Mouse (Mus musculus) heart, embryonic 12.5 days (tissue): ENCODE data around the gene Fam20b. TPM values are rescaled to one million over a fixed set of nuclear protein-coding genes. Genes with fewer than 3 reads are reported as not detected.
A peak's percentile ranks its signal among the peaks of the same experiment; 100 is the strongest.

ENCODE experiments used
- ATAC-seq: fragments of 200-750 bp; cut with Nextera tagmentation; 2 replicates; pipeline ENCODE4 v1.8.0; 2017; ENCODE audit warnings: moderate TSS enrichment, moderate library complexity; ENCODE audit not compliant: insufficient number of reproducible peaks, low FRiP score
- H3K27ac ChIP-seq: fragments of 300-500 bp; sonication (generic); 2 replicates; pipeline ENCODE4 v1.5.1; 2016; ENCODE audit warnings: mild to moderate bottlenecking, moderate library complexity; ENCODE audit not compliant: poor library complexity, severe bottlenecking
- H3K27me3 ChIP-seq: fragments of 300-500 bp; sonication (generic); replicated peaks from 2 replicates; pipeline ENCODE4 v1.6.1; 2016; ENCODE audit warnings: mild to moderate bottlenecking, moderate library complexity
- H3K36me3 ChIP-seq: fragments of 300-500 bp; sonication (generic); 2 replicates; pipeline ENCODE4 v1.6.1; 2016; ENCODE audit warnings: mild to moderate bottlenecking, moderate library complexity
- H3K4me1 ChIP-seq: fragments of 300-500 bp; sonication (generic); replicated peaks from 2 replicates; pipeline ENCODE4 v1.6.1; 2016; ENCODE audit warnings: mild to moderate bottlenecking
- H3K4me2 ChIP-seq: fragments of 300-500 bp; sonication (generic); 2 replicates; pipeline ENCODE4 v1.6.1; 2016; ENCODE audit warnings: mild to moderate bottlenecking, moderate library complexity
- H3K4me3 ChIP-seq: fragments of 300-500 bp; sonication (generic); 2 replicates; pipeline ENCODE4 v1.5.1; 2016; ENCODE audit warnings: mild to moderate bottlenecking
- H3K9ac ChIP-seq: fragments of 300-500 bp; sonication (generic); 2 replicates; pipeline ENCODE4 v1.6.1; 2016; ENCODE audit warnings: mild to moderate bottlenecking, moderate library complexity
- H3K9me3 ChIP-seq: fragments of 300-500 bp; sonication (generic); replicated peaks from 2 replicates; pipeline ENCODE4 v1.6.1; 2016; ENCODE audit warnings: mild to moderate bottlenecking, moderate library complexity
- WGBS: fragments of 180-500 bp; shearing (Covaris S2); methylation state at CpG from one replicate; pipeline ENCODE4 v1.1.7; 2016; 5-methylcytosine and 5-hydroxymethylcytosine counted together
- polyA plus RNA-seq: library from polyadenylated mRNA; unstranded; fragments of >200 nt; fragmentation: Nextera tagmentation; extraction: Ambion mirVana; gene quantifications from 2 replicates; pipeline ENCODE4 v1.2.1, GENCODE M21; 2016

The Fam20b gene
- polyA plus RNA-seq, 1 experiment from 2014 or later = 30.2 TPM

DNA sequence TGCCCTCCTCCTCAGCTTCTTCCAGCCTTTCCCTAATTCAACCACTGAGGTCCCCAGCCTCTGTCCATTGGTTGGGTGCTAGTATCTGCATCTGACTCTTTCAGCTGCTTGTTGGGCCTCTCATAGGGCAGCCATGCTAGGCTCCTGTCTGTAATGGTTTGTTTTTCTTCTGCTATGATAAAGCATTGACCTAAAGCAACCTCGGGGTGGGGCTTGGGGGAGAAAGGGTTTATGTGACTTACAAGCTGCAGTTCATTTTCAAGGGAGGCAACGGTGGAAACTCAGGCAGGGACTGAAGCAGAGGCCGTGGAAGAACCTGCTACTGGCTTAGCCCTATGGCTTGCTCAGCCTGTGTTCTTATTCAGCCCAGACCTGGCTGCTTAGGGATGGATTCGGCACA, 31.4 kb upstream of the Fam20b start:
- WGBS = 43% methylated on average over 4 of the region's 4 CpGs
- no peaks in the 10 kb centered on the region for H3K27me3 ChIP-seq
- H3K4me3 ChIP-seq = no peak overlapping the region
- no peaks in the 10 kb centered on the region for H3K9me3 ChIP-seq
- peaks cover 20% of the 10 kb centered on the region for H3K4me1 ChIP-seq
- ATAC-seq = peak; percentile 56
- H3K27ac ChIP-seq = peak overlapping the region; percentile 15; the same call in 1 of the 2 replicates
- H3K9ac ChIP-seq = no peak overlapping the region
- no peaks in the 10 kb centered on the region for H3K36me3 ChIP-seq
- no peak overlapping the region for H3K4me2 ChIP-seq

DNA sequence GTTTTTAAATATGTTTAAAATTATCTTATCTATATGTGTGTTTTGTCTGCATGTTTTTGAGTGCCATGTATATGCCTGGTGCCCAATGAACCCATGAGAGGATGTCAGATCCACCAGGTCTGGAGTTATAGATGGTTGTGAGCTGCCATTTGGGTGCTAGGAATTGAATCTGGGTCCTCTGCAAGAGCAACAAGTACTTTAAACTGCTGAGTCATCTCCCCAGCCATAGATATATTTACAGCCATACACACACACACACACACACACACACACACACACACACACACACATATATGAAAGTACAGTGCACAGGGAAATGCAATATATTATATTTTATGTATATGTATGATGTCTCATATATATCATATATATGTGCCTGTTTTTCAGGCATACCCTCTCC, 30.2 kb upstream of the Fam20b start:
- Histone ChIP-seq H3K9ac (no peak overlapping the region), H3K4me3 (no peak overlapping the region), H3K36me3 (no peaks in the 10 kb centered on the region), H3K4me1 (peaks cover 20% of the 10 kb centered on the region), H3K27me3 (no peaks in the 10 kb centered on the region), H3K9me3 (no peaks in the 10 kb centered on the region), H3K4me2 (no peak overlapping the region), H3K27ac (no peak overlapping the region)
- ATAC-seq = no peak

DNA sequence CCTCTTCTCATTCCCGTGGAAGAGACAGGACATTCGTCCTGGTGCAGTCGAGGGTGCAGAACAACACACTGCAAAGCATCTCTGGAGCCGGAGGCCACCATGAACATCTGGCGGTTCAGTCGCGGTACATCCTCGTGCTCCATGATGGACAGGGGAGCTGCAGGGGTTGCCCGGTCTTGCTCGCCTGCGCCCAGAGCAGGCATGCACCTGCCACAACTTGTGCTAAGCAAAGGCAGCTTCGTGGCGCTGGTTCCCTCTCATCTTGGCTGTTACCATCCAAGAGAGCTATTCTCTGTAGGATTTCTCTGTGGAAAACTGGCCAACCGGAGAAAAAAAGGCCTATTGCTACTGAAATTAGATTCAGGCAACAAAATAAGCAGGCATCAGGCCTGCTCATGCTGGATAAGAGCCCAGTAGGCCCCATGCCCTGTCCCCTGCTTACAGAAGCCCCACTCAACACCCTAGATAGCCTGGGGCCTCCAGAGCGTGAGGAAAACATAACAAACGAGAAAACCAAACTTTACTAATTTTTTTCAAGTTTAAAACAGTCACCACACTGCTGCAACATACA, 29.6 kb upstream of the Fam20b start:
- Histone ChIP-seq H3K27me3 (no peaks in the 10 kb centered on the region), H3K9me3 (no peaks in the 10 kb centered on the region), H3K4me3 (no peak overlapping the region), H3K4me1 (peaks cover 20% of the 10 kb centered on the region), H3K4me2 (no peak overlapping the region), H3K27ac (no peak overlapping the region), H3K9ac (no peak overlapping the region), H3K36me3 (no peaks in the 10 kb centered on the region)
- ATAC-seq = no peak
- 80% methylated on average over 16 of the region's 16 CpGs for WGBS

DNA sequence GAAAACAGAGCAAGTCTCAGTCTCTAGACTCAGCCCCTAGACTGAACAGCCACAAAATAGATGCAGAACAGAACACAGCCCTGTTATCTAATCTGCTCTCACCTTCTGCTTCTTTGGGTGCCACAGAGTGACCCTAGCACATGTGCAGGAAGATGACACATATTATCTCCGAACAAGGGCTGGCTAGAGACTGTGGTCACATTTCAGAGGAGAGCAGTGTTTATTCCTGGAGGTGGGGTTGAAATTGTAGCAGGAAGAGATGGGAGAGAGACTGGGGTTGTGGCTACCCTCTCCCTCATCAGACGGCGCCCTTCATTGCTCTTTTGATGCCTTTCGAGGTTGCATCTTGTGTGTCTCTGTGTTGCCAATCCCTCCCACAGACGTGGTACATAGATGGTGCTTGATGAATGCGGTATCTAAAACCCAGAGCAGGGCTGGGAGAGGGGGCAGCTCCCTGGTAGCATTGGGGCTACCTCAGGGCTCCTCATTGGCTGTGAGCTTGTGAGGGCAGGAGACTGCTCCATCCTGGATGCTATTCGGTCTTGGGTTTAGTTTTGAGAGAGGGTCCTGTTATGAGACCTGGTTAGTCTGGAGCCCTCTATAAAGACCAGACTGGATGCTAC, 26.4 kb upstream of the Fam20b start:
- no peaks in the 10 kb centered on the region for H3K36me3 ChIP-seq
- H3K4me3 ChIP-seq = no peak overlapping the region
- WGBS = 55% methylated on average over 7 of the region's 7 CpGs
- peak overlapping the region; percentile 48 for H3K27ac ChIP-seq
- peak; percentile 93 for ATAC-seq
- peaks cover 18% of the 10 kb centered on the region for H3K4me1 ChIP-seq
- peak overlapping the region; percentile 20; the same call in 1 of the 2 replicates for H3K4me2 ChIP-seq
- no peak overlapping the region for H3K9ac ChIP-seq
- no peaks in the 10 kb centered on the region for H3K9me3 ChIP-seq
- H3K27me3 ChIP-seq = no peaks in the 10 kb centered on the region

DNA sequence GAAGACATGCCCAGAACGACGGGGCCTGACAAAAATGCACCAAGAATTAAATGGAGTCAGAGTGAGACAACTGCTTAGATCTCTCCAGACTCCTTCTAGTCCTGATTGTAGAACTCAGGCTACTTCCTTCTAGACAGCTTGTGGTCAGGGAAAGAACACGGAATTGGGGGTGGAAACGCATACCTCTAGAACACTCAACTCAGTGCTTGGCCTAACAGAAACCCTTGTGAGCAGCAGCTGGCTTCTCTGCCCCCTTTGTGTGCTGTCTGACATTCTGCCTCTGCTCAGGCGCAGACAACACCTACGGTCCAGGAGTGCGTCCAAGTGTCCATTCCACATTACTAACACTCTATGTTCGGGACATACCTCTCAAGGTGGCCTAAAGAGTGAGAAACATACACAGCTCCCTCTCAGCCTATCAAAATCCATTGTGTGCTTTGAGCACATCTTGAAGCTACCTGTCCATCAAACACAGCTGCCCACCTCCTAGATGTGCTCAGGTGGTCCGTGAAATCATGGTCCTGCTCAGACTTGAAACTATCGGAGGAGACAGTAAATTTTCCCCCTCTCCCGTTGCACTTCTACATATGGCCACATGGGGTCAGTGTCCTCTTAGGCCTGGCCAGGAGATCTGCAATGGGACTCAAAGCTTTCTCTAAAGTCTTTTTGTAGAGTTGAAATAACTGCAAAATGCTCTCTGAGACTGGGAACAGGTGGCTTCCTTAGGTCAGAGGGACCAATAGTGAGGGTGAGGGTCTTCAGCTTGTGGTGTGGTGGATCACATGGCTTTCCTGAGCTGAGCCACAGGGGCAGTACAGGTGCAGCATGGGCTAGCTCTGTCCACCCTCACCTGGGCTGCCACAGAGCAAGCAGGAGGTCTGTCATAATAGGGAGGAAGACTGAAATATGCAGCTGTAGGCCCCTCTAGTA, 22.9 kb upstream of the Fam20b start:
- Histone ChIP-seq H3K27me3 (no peaks in the 10 kb centered on the region), H3K9me3 (no peaks in the 10 kb centered on the region), H3K4me2 (no peak overlapping the region), H3K27ac (no peak overlapping the region), H3K9ac (no peak overlapping the region), H3K4me1 (peaks cover 12% of the 10 kb centered on the region), H3K4me3 (no peak overlapping the region), H3K36me3 (no peaks in the 10 kb centered on the region)
- WGBS = 60% methylated on average over 11 of the region's 11 CpGs
- ATAC-seq = no peak

DNA sequence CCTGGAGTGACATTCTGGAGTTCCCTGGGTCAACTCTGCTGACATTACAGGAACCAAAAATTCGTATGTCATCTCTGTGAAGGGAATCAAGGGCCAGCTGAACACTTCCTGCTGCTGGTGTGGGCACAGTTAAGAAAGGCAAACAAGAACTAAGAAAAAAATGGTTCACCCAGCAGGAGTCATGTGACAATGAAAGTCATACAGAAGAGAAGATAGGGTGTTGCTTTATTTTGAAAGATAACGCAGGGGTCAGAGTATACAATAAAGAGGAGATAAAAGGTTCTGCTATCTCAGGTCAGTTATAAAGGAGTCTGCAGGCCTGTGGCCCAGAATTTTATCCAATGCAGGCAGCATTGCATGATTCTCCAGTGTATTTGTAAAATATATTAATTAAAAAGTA, 16.9 kb upstream of the Fam20b start:
- H3K36me3 ChIP-seq = no peaks in the 10 kb centered on the region
- no peak overlapping the region for H3K27ac ChIP-seq
- H3K4me1 ChIP-seq = peaks cover 13% of the 10 kb centered on the region
- H3K4me3 ChIP-seq = no peak overlapping the region
- WGBS = 45% methylated on average over 2 of the region's 2 CpGs
- no peak overlapping the region for H3K9ac ChIP-seq
- no peak for ATAC-seq
- no peaks in the 10 kb centered on the region for H3K27me3 ChIP-seq
- no peak overlapping the region for H3K4me2 ChIP-seq
- no peaks in the 10 kb centered on the region for H3K9me3 ChIP-seq

DNA sequence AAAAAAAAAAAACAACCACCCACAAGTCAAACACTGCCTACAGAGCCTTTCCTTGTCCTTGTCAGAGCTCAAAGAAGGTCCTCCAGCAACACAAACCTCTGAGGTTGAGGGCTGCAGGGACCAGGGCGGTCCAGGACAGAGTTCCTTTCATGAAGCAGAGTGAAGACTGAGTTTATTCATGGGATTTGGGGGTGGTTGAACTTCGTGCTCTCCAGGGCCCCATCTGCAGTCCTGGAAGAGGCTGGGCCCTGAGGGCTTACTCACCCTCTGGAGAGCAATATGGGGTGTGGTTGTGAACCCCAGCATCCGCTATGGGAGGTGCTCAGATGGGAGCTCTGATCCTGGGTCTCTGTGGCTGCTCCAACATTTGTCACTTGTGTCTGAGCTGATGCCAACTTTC, 15.1 kb upstream of the Fam20b start:
- H3K4me2 ChIP-seq = no peak overlapping the region
- H3K4me3 ChIP-seq = no peak overlapping the region
- H3K36me3 ChIP-seq = no peaks in the 10 kb centered on the region
- H3K27ac ChIP-seq = no peak overlapping the region
- H3K9ac ChIP-seq = no peak overlapping the region
- no peaks in the 10 kb centered on the region for H3K9me3 ChIP-seq
- H3K27me3 ChIP-seq = no peaks in the 10 kb centered on the region
- no peak for ATAC-seq
- peaks cover 13% of the 10 kb centered on the region for H3K4me1 ChIP-seq
- 78% methylated on average over 3 of the region's 3 CpGs for WGBS

DNA sequence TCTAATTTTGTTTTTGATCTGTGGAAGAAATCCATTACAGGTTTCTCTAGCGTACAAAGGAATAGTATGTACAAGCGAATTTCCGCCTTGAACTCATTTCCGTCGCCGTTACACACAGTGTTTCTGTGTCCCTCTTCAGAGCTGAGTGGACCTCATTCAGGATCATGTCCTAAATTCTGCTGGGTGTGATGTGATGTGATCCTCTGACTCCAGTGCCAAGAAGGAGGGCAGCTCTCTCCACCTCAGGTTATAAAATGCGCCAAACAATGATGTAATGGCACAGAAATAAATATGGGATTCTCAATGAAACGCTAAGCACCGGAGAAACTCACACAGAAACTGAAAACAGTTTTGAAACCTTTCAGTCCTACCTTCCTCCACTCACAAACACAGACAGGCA, 14.7 kb upstream of the Fam20b start:
- no peak overlapping the region for H3K4me3 ChIP-seq
- no peak for ATAC-seq
- H3K27me3 ChIP-seq = no peaks in the 10 kb centered on the region
- H3K27ac ChIP-seq = no peak overlapping the region
- no peaks in the 10 kb centered on the region for H3K36me3 ChIP-seq
- peaks cover 13% of the 10 kb centered on the region for H3K4me1 ChIP-seq
- 79% methylated on average over 9 of the region's 9 CpGs for WGBS
- H3K4me2 ChIP-seq = no peak overlapping the region
- no peak overlapping the region for H3K9ac ChIP-seq
- H3K9me3 ChIP-seq = no peaks in the 10 kb centered on the region

DNA sequence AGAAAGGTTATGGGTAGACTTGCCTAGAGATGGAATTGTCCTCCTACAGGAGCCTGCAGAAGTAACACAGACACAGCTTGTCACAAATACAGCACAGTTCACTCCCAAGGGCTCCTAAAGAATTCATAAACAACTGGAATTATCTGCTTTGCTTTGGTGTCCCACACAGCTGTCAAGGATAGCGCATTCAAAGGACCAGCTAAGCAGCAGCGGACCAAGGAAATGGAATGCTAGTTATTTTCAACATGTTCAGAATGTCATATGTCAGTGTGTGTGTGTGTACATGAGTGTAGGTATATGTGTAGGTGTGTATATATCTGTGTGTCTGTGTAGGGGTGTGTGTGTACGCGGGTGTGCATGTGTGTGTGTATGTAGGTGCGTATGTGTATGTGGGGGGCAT, 14.1 kb upstream of the Fam20b start:
- no peak for ATAC-seq
- Histone ChIP-seq H3K4me2 (no peak overlapping the region), H3K9me3 (no peaks in the 10 kb centered on the region), H3K27ac (no peak overlapping the region), H3K9ac (no peak overlapping the region), H3K27me3 (no peaks in the 10 kb centered on the region), H3K36me3 (no peaks in the 10 kb centered on the region), H3K4me1 (peaks cover 13% of the 10 kb centered on the region), H3K4me3 (no peak overlapping the region)
- 87% methylated on average over 5 of the region's 5 CpGs for WGBS

DNA sequence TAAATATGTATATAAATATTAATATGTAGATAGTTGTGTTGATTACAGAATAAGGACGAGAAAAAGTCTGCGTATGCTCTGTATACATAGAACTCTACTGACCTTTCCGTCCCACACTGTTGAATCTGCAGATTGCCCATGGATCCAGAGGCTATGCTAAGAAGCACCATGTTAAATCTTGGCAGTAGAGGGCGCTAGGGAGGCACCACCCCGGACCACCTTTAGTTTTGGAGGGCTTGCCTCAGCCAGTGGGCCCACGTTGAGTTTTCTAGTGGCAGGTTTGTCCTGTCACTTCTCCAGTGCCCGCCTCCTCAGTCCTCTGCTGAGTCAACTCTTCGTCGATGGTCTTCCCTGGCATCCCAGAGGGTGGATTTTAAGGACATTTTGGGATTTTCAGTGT, 11.9 kb upstream of the Fam20b start:
- Histone ChIP-seq H3K9me3 (no peaks in the 10 kb centered on the region), H3K4me3 (no peak overlapping the region), H3K36me3 (no peaks in the 10 kb centered on the region), H3K4me2 (no peak overlapping the region), H3K27me3 (no peaks in the 10 kb centered on the region), H3K9ac (no peak overlapping the region), H3K4me1 (peaks cover 13% of the 10 kb centered on the region), H3K27ac (no peak overlapping the region)
- no peak for ATAC-seq
- WGBS = 60% methylated on average over 9 of the region's 9 CpGs
